Mouse (Mus musculus) embryonic facial prominence, embryonic 14.5 days (tissue): ENCODE measurements at regions not wholly inside any gene's neighbourhood (a gene's known extent, or its start where the extent isn't known, plus 50 kb on each side); places are given as distances from the start of the nearest gene placed in this dataset.

ENCODE experiments used
- ATAC-seq: fragments of 200-750 bp; cut with Nextera tagmentation; 2 replicates; pipeline ENCODE4 v1.8.0; 2017; ENCODE audit warnings: low read depth, moderate number of reproducible peaks, moderate TSS enrichment
- DNase-seq: peaks from one replicate; pipeline ENCODE4 v3.0.0-alpha.2; 2015; ENCODE audit warnings: low spot score
- H3K27ac ChIP-seq: fragments of 300-500 bp; sonication (generic); replicated peaks from 2 replicates; pipeline ENCODE4 v1.5.1; 2014; ENCODE audit warnings: low read depth, mild to moderate bottlenecking, low read length, moderate library complexity
- H3K27me3 ChIP-seq: fragments of 300-500 bp; sonication (generic); replicated peaks from 2 replicates; pipeline ENCODE4 v1.6.1; 2014; ENCODE audit warnings: low read length; ENCODE audit not compliant: control insufficient read depth, insufficient read depth
- H3K36me3 ChIP-seq: fragments of 300-500 bp; sonication (generic); 2 replicates; pipeline ENCODE4 v1.6.1; 2014; ENCODE audit warnings: low read length, mixed read lengths; ENCODE audit not compliant: control insufficient read depth, insufficient read depth
- H3K4me1 ChIP-seq: fragments of 300-500 bp; sonication (generic); 2 replicates; pipeline ENCODE4 v1.6.1; 2014; ENCODE audit warnings: antibody characterized with exemption, low read length; ENCODE audit not compliant: control insufficient read depth, insufficient read depth
- H3K4me2 ChIP-seq: fragments of 300-500 bp; sonication (generic); 2 replicates; pipeline ENCODE4 v1.6.1; 2014; ENCODE audit warnings: low read depth, mild to moderate bottlenecking, low read length, moderate library complexity, mixed read lengths
- H3K4me3 ChIP-seq: fragments of 300-500 bp; sonication (generic); 2 replicates; pipeline ENCODE4 v1.5.1; 2014; ENCODE audit warnings: low read depth, mild to moderate bottlenecking, low read length
- H3K9ac ChIP-seq: fragments of 300-500 bp; sonication (generic); 2 replicates; pipeline ENCODE4 v1.6.1; 2014; ENCODE audit warnings: low read depth, mild to moderate bottlenecking, low read length, moderate library complexity, mixed read lengths
- H3K9me3 ChIP-seq: fragments of 300-500 bp; sonication (generic); 2 replicates; pipeline ENCODE4 v1.6.1; 2016; ENCODE audit warnings: low read length; ENCODE audit not compliant: control insufficient read depth
- WGBS: fragments of 180-500 bp; shearing (Covaris S2); extraction: QIAGEN DNeasy Blood & Tissue Kit; methylation state at CpG from one replicate; pipeline ENCODE4 v1.1.7; 2014; 5-methylcytosine and 5-hydroxymethylcytosine counted together

- H3K27ac ChIP-seq: no peak overlapping the region
- H3K4me1 ChIP-seq: no peaks in the 10 kb centered on the region
- no peak overlapping the region for H3K4me3 ChIP-seq
- no peak for DNase-seq
- H3K9ac ChIP-seq: no peak overlapping the region
- 91% methylated on average over 2 of the region's 2 CpGs for WGBS
- no peaks in the 10 kb centered on the region for H3K36me3 ChIP-seq
- ATAC-seq: no peak
- H3K27me3 ChIP-seq: no peaks in the 10 kb centered on the region
- no peak overlapping the region for H3K4me2 ChIP-seq
- no peaks in the 10 kb centered on the region for H3K9me3 ChIP-seq
Measured at GRCm38 (mm10) chr9:80681709-80682108, 216.4 kb upstream of the Impg1 start.

GRCm38 (mm10) chr9:80671483-80671882 lies 206.2 kb upstream of the Impg1 start:
- ATAC-seq (no peak), DNase-seq (no peak)
- H3K4me2 ChIP-seq: no peak overlapping the region
- peaks cover 3% of the 10 kb centered on the region; the same call in 1 of the 2 replicates for H3K9me3 ChIP-seq
- no peaks in the 10 kb centered on the region for H3K27me3 ChIP-seq
- H3K4me3 ChIP-seq: no peak overlapping the region
- 85% methylated on average over 1 of the region's 1 CpGs for WGBS
- H3K36me3 ChIP-seq: no peaks in the 10 kb centered on the region
- H3K4me1 ChIP-seq: no peaks in the 10 kb centered on the region
- H3K9ac ChIP-seq: no peak overlapping the region
- H3K27ac ChIP-seq: no peak overlapping the region

- Histone ChIP-seq H3K36me3 (no peaks in the 10 kb centered on the region), H3K9me3 (no peaks in the 10 kb centered on the region), H3K4me2 (no peak overlapping the region), H3K4me1 (no peaks in the 10 kb centered on the region), H3K4me3 (no peak overlapping the region), H3K27me3 (no peaks in the 10 kb centered on the region), H3K27ac (no peak overlapping the region), H3K9ac (no peak overlapping the region)
- 53% methylated on average over 5 of the region's 5 CpGs for WGBS
- no peak for ATAC-seq
- no peak for DNase-seq
Measured at GRCm38 (mm10) chr9:80668575-80669248, 203.4 kb upstream of the Impg1 start.

- DNase-seq (no peak), ATAC-seq (no peak)
- Histone ChIP-seq H3K9me3 (no peaks in the 10 kb centered on the region), H3K4me3 (no peak overlapping the region), H3K4me2 (no peak overlapping the region), H3K36me3 (no peaks in the 10 kb centered on the region), H3K9ac (no peak overlapping the region), H3K4me1 (no peaks in the 10 kb centered on the region), H3K27me3 (no peaks in the 10 kb centered on the region), H3K27ac (no peak overlapping the region)
- WGBS: 90% methylated on average over 1 of the region's 1 CpGs
Measured at GRCm38 (mm10) chr9:80658755-80659154, 193.5 kb upstream of the Impg1 start.

GRCm38 (mm10) chr9:80615114-80615513 lies 149.8 kb upstream of the Impg1 start:
- Histone ChIP-seq H3K4me2 (no peak overlapping the region), H3K9ac (no peak overlapping the region), H3K27ac (no peak overlapping the region), H3K9me3 (no peaks in the 10 kb centered on the region), H3K4me1 (no peaks in the 10 kb centered on the region), H3K4me3 (no peak overlapping the region), H3K27me3 (no peaks in the 10 kb centered on the region), H3K36me3 (no peaks in the 10 kb centered on the region)
- ATAC-seq (no peak), DNase-seq (no peak)
- 77% methylated on average over 3 of the region's 3 CpGs for WGBS

- H3K27me3 ChIP-seq: no peaks in the 10 kb centered on the region
- no peaks in the 10 kb centered on the region for H3K36me3 ChIP-seq
- H3K4me1 ChIP-seq: no peaks in the 10 kb centered on the region
- ATAC-seq (no peak), DNase-seq (peak; percentile 18)
- no peak overlapping the region for H3K4me3 ChIP-seq
- no peak overlapping the region for H3K27ac ChIP-seq
- no peak overlapping the region for H3K9ac ChIP-seq
- H3K4me2 ChIP-seq: no peak overlapping the region
- H3K9me3 ChIP-seq: no peaks in the 10 kb centered on the region
Measured at GRCm38 (mm10) chr9:80600019-80600418, 134.7 kb upstream of the Impg1 start.

- peak; percentile 91 for DNase-seq
- WGBS: 47% methylated on average over 4 of the region's 4 CpGs
- no peaks in the 10 kb centered on the region for H3K36me3 ChIP-seq
- H3K4me3 ChIP-seq: no peak overlapping the region
- H3K4me2 ChIP-seq: no peak overlapping the region; the same call in 1 of the 2 replicates
- H3K27me3 ChIP-seq: no peaks in the 10 kb centered on the region
- no peak overlapping the region; the same call in 1 of the 2 replicates for H3K27ac ChIP-seq
- 0 out of 2 replicates have a peak, but pooled peaks have one; percentile 50 for ATAC-seq
- peaks cover 7% of the 10 kb centered on the region; the same call in 1 of the 2 replicates for H3K4me1 ChIP-seq
- no peak overlapping the region for H3K9ac ChIP-seq
- no peaks in the 10 kb centered on the region for H3K9me3 ChIP-seq
Measured at GRCm38 (mm10) chr9:80565388-80566024, 100.2 kb upstream of the Impg1 start.

- peaks cover 7% of the 10 kb centered on the region; the same call in 1 of the 2 replicates for H3K4me1 ChIP-seq
- DNase-seq: peak; percentile 21
- no peak overlapping the region for H3K9ac ChIP-seq
- H3K36me3 ChIP-seq: no peaks in the 10 kb centered on the region
- H3K9me3 ChIP-seq: no peaks in the 10 kb centered on the region
- WGBS: 38% methylated on average over 2 of the region's 2 CpGs
- no peak overlapping the region for H3K4me2 ChIP-seq
- ATAC-seq: no peak
- H3K4me3 ChIP-seq: no peak overlapping the region
- no peak overlapping the region for H3K27ac ChIP-seq
- no peaks in the 10 kb centered on the region for H3K27me3 ChIP-seq
Measured at GRCm38 (mm10) chr9:80563655-80564054, 98.4 kb upstream of the Impg1 start.
